Mouse (Mus musculus): ENCODE measurements around the gene Olfr1230. TPM values are rescaled to one million over a fixed set of nuclear protein-coding genes. Genes with fewer than 3 reads are reported as not detected.

Olfr1230 gene
- not detected for polyA plus RNA-seq (2017; shearing (Covaris generic))

DNA sequence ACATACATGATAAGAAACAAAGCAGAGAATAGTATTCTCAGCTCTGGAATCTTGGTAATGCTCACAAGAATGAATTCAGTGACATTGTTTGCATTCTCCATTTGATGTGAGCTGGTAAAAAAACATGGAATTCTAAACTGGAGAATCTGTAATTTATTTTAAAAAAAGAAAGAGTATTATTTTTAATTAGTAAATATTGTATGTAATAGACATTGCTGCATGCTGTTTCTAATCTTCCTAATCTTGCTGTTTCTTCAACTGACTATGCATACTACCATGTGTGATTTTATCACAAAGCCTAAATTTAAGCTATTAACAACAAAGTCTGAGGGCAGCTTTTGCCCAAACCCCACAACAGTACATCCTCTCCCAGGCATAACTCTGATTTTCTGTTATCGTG, at the start of gene Olfr1230:
Gene Olfr1230, minus strand, starts transcription at position 101 of the 400 bp plus-strand sequence.

DNA sequence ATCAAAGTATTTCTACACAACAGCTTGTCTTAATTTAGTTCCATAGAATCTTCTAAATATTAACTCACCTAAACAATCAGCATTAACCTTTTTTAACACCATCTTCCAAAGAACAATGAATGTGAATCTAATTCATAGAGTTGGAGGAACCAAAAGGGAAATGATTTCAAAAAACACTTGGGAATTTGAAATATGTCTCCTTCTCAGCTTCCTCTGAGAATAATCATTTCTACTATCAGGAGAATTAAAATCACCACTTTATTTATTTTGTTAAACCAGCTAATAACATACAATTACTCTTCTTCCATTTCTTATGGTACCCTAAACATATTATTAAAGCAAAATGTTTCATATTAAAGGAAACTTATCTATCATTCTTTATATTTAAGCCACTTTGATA, 45.2 kb upstream of the Olfr1230 start, which contains the start of gene Olfr1233:
Gene Olfr1233, minus strand, starts transcription at position 101 of the 400 bp plus-strand sequence.

DNA sequence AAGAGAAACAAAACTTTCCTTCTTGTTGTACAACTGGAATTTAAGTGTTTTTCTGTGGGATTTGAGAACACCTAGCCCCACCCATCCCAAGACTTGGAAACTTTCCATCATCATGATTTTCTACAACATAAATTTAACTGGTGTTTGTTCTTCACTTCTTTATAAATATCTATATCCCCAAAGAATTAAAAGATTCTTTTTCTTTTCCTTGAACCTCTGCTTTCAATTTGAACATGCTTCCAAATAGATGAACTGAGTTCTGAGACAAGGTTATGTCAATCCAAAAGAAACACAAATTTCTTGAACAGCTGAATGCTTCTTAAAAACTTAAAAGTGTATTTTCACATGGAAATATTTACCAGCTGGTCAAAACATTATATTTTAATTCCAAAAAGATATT, 32.5 kb upstream of the Olfr1230 start, which contains the start of gene Olfr1232:
Gene Olfr1232, minus strand, starts transcription at position 101 of the 400 bp plus-strand sequence.

DNA sequence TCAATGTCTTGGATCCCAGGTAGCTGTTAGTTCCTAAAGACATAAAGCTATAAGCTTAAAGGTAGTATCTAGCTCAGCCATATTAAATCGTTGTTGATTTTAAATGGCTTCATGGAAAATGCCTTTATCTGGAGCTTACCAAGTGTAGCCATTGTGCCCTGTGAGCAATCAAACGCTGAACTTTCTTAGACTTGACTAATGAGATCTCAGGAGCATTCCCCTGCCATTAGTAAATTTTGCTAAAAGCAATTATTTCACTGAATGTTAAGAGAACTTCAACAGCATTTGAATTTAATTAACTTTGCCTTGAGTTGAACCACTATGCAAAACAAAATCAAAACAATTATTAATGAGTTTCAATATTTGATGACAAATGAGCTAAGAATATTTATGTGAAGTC, 9.9 kb upstream of the Olfr1230 start, which contains the start of gene Olfr1231:
Gene Olfr1231, minus strand, starts transcription at position 101 of the 400 bp plus-strand sequence.

DNA sequence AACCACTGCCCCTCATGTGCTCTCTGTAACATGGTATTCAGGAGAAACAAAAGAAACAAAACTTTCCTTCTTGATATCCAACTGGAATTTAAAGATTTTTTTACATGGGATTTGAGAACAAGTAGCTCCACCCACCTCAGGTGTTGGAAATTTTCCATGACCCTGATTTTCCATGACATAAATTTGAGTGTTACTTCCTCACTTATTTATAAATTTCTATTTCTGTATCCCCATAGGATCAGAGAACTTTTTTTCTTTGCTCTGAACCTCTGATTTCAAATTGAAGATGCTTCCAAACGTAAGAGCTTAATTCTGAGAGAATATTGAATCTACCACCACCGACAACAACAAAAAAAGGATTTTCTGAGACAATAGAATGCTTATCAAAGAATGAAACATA, 9.2 kb downstream of the Olfr1230 start, which contains the start of gene Olfr1229:
Gene Olfr1229, minus strand, starts transcription at position 101 of the 400 bp plus-strand sequence.

DNA sequence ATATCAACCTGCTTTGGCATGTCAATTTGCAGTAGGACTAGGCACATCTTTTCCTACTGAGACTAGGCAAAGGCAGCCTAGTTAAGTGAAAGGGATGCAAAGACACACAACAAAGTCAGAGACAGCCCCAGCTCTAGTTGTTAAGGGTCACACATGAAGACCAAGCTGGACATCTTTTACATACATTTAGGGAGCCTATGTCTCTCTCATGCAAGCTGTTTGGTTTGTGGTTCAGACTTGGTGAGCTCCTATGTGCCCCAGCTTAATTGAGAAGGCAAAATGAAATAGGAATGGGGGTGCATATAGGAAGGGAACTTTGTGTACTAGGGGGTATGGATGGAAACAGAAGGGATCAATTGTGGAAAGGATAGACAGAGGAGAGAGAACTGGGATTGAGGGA, 43.1 kb downstream of the Olfr1230 start, which contains the start of gene Olfr1228:
Gene Olfr1228, minus strand, starts transcription at position 101 of the 400 bp plus-strand sequence.

Other genes starting within 250 kb of the Olfr1230 start
- not detected for gene Olfr1218, start 236.1 kb downstream of the Olfr1230 start, polyA plus RNA-seq (2017; shearing (Covaris generic))
- gene Olfr1219, start 213.8 kb downstream of the Olfr1230 start, polyA plus RNA-seq (2017; shearing (Covaris generic)), result not detected
- gene Olfr1220, start 190.4 kb downstream of the Olfr1230 start, polyA plus RNA-seq (2017; shearing (Covaris generic)), result not detected
- not detected for gene Olfr1221, start 180.0 kb downstream of the Olfr1230 start, polyA plus RNA-seq (2017; shearing (Covaris generic))
- not detected for gene Olfr1222, start 164.2 kb downstream of the Olfr1230 start, polyA plus RNA-seq (2017; shearing (Covaris generic))
- gene Olfr1223, start 145.7 kb downstream of the Olfr1230 start, polyA plus RNA-seq (2017; shearing (Covaris generic)), result not detected
- gene Olfr1224-ps1, start 133.2 kb downstream of the Olfr1230 start, polyA plus RNA-seq (2017; shearing (Covaris generic)), result not detected
- not detected for gene Olfr1225, start 122.6 kb downstream of the Olfr1230 start, polyA plus RNA-seq (2017; shearing (Covaris generic))
- gene Olfr1226, start 97.2 kb downstream of the Olfr1230 start, polyA plus RNA-seq (2017; shearing (Covaris generic)), result not detected
- gene Olfr1228, start 43.2 kb downstream of the Olfr1230 start, polyA plus RNA-seq (2017; shearing (Covaris generic)), result not detected
- not detected for gene Olfr1229, start 9.3 kb downstream of the Olfr1230 start, polyA plus RNA-seq (2017; shearing (Covaris generic))
- not detected for gene Olfr1231, start 9.8 kb upstream of the Olfr1230 start, polyA plus RNA-seq (2017; shearing (Covaris generic))
- not detected for gene Olfr1232, start 32.4 kb upstream of the Olfr1230 start, polyA plus RNA-seq (2017; shearing (Covaris generic))
- gene Olfr1233, start 45.1 kb upstream of the Olfr1230 start, polyA plus RNA-seq (2017; shearing (Covaris generic)), result not detected
- gene Olfr1234, start 67.6 kb upstream of the Olfr1230 start, polyA plus RNA-seq (2017; shearing (Covaris generic)), result not detected
- not detected for gene Olfr1238, start 112.4 kb upstream of the Olfr1230 start, polyA plus RNA-seq (2017; shearing (Covaris generic))
- not detected for gene Olfr1239, start 123.1 kb upstream of the Olfr1230 start, polyA plus RNA-seq (2017; shearing (Covaris generic))
- not detected for gene Olfr1240, start 145.7 kb upstream of the Olfr1230 start, polyA plus RNA-seq (2017; shearing (Covaris generic))
- not detected for gene Olfr1241, start 189.9 kb upstream of the Olfr1230 start, polyA plus RNA-seq (2017; shearing (Covaris generic))
- gene Olfr1242, start 201.1 kb upstream of the Olfr1230 start, polyA plus RNA-seq (2017; shearing (Covaris generic)), result not detected
- gene Olfr1243, start 234.2 kb upstream of the Olfr1230 start, polyA plus RNA-seq (2017; shearing (Covaris generic)), result not detected

Data from activated CD4-positive, CD25-positive, alpha-beta regulatory T cell, adult 9 weeks (primary cell).